Mouse (Mus musculus) mature B cell (primary cell): ENCODE measurements around the gene Mst1r.

Experiments
- in situ Hi-C: fragments of 300-500 bp; cut with MboI; formaldehyde crosslinking; loops from 2 replicates; pipeline ENCODE4 v1.14.3; 2019

The Mst1r gene

DNA sequence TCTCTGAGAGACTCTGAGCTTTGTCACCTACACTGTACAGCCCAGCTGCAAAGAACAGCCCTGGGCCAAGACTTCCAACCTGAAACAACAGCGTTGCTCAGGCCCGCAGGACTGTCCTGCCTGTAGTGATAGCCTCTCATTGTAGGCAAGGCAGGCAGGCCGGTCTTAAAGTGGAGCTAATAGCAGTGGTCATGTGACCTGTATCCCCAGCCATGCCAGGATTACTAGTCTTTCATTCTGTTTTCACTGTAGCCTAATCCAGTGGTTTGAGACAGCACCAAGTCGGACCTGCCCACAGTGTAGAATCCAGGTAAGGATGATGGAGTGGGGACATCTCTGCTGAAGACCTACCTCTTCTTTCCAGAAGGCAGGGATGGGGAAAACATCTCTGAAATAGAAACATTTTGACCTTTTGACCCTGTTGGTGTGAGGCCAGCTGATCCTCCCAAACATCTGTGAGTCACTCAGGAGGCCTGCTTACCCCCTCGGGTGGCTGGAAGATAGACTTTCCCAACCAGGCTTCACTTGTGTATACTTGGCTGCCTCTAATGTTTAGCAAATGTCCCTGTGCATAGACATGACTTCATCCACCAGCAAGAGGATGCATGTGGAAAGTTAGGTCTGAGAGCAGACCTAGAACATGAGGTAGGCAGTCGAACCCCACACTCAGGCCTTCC lies 49.1 kb downstream of the Mst1r start:
- in situ Hi-C loops: no loop called here

DNA sequence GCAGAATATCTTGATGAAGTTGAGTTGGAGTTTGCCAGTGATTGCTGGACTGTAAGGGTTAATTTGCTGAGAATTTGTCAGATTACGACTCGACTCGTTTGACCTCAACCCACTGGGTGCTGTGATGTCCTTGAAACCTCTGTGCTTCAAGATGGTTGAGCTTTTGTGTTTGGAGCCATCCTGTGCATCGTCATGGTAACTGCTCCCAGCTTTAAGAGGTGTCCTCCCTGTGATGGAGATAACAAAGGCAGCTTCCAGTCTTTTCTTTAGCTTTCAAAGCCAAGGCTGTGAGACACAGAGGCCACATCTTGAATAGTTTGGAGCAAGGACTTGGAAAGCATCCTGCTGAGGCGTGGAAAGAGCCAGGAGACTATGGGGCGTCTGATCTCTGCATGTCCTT lies 50.5 kb downstream of the Mst1r start:
- in situ Hi-C loops: no loop called here

DNA sequence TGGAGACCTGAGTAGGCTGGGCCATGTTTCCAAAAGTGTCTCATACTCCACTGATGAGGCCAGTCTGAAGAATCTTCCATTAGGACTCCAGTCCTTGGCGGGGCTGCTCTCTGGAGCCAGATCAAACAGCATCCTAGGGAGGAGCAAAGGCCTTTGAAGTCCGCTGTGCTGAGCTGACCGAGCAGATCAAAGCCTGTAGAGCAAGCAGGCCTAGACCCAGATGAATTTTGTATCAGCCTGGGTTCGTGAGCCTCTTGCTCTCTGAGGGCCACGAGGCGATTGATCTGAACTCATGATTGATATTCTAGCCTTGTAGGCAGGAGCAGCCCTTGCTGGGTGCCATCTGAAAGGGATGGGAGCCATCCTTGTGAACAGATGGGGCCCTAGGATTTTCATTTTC lies 53.2 kb downstream of the Mst1r start:
- in situ Hi-C loops: no loop called here

DNA sequence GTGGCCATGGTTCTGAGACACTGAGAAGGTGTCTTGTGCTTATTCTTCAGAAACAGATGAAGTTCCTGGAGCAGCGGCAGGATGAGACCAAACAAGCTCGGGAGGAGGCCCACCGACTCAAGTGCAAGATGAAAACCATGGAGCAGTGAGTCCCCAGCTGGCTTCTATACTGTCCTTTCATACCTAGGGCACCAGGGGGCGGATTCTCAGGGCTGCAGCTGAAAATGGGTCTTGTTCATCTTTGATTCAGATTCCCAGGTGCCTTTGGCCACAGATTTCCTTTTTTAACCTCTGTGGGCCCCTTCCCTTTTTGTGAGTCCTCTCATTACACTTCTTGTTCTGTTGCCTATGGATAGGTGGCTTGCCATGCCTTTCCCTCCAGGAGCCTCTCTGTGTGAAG lies 54.3 kb downstream of the Mst1r start:
- in situ Hi-C loops: no loop called here

DNA sequence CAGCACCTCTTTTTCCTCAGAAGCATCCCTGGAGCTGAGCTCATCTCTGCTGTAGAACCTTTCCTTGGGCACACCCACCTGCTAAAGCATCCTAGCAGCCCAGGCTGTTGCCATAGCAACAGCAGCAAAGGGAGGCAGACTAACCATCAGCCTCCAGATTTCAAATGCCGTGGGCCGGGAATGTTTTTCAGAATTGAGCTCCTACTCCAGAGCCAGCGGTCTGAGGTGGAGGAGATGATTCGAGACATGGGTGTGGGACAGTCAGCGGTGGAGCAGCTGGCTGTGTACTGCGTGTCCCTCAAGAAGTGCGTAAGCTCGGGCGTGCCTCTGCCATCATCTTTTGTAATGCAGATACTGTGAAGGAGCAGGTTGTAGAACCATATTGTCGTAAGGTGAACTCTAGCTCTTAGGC lies 54.7 kb downstream of the Mst1r start:
- in situ Hi-C loops: no loop called here

DNA sequence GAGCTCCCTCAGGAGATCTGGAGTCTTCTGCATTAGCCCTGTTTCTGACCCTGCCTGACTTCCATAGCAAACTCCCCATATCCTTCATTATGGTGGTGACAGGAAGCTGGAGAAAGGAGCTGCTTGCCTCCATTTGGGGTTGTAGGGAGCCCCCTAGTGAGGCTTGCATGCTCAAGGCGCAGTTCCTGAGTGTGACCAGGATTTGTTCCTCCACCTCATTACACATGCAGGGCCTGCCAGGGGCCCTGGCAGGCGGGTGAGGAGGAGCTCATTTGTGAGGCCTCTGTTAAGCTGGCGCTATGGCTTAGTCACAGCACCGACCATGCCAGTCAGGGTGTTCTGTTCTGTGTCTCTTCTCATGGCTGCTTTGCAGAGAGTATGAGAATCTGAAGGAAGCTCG lies 55.2 kb downstream of the Mst1r start:
- in situ Hi-C loops: no loop called here

DNA sequence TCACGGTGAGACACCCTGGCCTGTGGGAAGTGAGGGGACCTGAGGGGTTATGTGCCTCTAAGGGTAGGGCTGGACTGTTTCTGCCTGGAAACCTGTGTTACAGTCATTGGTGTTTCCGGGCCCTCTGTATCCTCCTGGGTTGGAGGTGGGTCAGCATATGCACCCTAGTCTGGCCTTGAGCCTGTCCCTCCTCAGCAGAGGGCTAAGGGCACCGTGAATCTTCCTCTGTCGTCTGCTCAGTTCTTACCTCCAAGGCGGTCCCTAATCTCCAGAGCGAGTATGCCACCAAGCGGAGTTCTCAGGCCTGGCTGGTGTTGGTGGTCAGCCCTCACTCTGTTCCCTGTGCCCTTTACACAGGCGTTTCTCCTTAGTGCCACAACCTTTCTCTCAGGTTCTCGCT lies 56.2 kb downstream of the Mst1r start:
- in situ Hi-C loops: no loop called here

DNA sequence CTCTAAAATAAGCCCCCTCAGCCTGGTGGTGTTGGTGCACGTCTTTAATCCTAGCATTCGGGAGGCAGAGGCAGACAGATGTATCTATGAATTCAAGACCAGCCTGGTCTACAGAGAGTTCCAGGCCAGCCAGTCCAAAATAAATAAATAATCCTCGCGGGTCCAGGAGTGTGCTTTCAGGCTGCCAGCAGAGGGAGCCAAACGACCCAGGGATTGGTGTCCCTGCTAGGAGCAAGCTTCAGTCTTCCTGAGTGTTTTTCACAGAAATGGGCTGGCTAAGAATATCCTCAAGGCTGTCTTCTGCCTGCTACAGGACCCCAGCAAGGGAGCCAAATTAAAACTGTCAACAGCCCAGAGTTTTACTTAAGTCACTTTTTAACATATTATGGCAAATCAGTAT lies 57.0 kb downstream of the Mst1r start:
- in situ Hi-C loops: no loop called here

DNA sequence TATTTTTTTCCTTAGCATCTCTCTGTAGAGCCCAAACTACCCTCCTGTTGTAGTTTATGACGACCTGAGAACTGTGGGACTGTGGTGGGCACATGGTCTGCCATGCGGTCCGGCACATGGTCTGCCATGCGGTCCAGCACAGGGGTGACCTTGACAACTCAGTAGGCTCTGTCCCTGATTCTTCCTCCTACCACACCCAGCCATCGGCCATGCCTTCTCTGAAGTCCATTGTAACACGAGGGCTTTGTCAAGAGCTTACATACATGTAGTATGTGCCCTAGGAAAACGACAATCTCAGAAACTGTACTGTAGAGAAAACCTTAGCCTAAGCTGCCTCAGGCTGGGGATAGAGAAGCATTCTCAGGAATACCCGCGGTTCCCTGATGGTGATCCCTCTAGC lies 58.0 kb downstream of the Mst1r start:
- in situ Hi-C loops: no loop called here

DNA sequence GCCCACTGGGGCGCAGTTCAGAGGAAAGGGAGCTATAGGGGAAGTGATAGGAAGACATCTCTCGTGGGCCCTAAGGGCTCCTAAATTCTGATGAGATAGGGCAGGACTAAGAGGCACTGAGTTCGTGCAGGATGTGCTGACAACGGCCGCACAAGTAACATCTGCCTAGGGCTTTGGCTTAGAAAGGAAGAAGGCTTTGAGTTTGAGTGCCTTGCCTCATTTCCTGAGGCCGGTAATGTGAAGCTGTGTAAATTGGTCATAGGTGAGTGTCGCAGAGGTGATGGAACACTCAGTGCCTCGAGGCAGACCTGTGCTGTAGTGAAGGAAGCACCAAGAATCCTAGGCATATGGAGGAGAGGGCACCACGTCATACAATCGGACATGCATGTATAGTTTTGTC lies 60.0 kb downstream of the Mst1r start:
- in situ Hi-C loops: no loop called here

DNA sequence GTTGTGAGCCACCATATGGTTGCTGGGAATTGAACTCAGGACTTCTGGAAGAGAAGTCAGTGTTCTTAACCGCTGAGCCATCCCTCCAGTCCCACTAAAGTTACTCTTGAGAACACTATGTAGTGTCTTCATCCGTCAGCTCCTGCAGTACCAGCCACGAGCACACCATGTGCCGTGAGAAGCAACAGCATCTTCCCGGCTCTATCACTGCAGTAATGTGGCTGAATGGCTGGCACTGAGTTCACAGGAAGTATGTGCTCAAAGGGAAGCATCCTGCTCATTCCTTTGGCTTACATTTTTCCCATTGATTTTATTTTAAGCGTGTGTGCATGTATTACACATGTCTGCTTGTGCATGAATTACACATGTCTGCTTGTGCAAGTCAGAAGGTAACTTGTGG lies 60.8 kb downstream of the Mst1r start:
- in situ Hi-C loops: no loop called here

DNA sequence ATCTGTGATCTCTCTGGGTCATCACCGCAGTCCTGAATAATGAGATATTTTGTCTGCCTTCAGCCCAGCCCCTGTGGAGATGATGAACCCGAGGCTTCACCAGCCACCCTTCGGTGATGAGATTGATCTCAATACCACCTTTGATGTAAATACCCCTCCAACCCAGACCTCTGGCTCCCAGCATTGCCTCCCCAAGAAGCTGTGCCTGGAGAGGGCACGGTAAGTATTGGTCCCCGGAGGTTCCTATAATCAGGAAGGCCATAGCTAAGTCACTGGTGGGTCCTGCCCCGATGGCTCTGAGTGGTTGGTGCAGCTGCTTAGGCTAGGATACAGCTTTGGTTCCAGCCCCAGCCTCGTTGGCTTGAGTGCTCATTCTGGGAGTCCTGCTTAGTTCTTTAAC lies 61.9 kb downstream of the Mst1r start:
- in situ Hi-C loops: no loop called here
